Mouse (Mus musculus) heart, postnatal 36 days (tissue): Measurements from ENCODE around the gene Pgm3. TPM values are rescaled to one million over a fixed set of nuclear protein-coding genes. Genes with fewer than 3 reads are reported as not detected.

Experiments used
- DNase-seq, 2 experiments: peaks; one replicate each; pipeline ENCODE4 v3.0.0; 2021 to 2022
- intact Hi-C: fragments of 180-260 bp; cut with DNase I; formaldehyde crosslinking; loops from one replicate; pipeline ENCODE4 v1.15.1; 2025
- total RNA-seq, 2 experiments: library from RNA; stranded (reverse); gene quantifications; 2 replicates each; pipeline ENCODE4 v1.2.3; 2021

The Pgm3 gene
- total RNA-seq, 2 experiments from 2014 or later, result 7.2 to 7.8 TPM

DNA sequence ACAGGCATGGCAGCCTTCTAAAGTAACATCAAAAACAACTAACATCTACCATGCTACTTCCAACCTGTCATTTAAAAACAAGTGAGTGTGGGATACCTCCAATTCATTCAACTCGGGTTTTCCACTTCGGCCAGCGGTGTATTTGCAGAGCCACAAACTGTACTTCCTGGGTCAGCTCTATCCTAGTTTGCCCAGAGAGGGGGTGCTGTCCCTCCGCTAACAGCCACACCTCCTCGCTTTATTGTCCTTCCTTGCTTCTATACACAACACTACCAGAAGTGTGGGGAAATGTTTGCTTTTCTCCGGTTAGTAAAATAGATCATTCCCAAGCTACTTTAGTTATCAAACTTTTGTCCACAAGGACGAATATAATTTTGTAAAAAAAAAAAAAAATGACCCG is 696 bp downstream of the Pgm3 start:
- DNase-seq, result no peak
- intact Hi-C loops, result loop anchor here (5.0 to 10.0 kb wide), 3 partner anchors 454 to 816 kb away; partner anchors contain the start of gene Cyb5r4

DNA sequence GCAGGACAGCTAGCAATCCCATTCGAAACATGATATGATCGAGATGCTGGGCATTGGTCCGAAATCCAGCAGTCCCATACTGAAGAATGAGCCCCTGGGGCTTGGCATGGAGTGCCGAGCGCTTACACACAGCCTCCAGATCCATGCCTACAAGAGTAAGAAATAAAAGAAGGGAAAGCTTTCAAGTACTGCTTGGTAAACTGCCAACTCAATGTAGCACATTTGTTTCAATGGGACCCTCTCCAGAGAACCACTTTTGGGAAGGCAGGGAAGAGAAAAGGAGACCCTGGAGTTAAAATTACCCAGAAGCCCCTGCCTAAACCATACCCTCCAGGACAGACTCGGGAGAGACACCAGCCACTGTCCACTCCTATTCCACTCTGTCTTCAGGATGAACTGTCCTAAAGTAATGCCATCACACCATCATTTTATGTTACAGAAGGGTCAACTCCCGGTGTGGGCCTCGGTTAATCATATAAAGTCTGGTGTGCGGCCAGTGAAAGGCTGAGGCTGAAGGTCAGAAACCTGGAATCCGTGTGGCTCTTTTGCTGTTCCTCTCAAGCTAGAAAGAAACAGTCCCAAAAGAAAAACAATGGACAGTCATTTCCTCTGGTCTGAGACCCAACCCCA is 1.3 kb downstream of the Pgm3 start:
- intact Hi-C loops, result loop anchor here (5.0 to 10.0 kb wide), 3 partner anchors 454 to 816 kb away; partner anchors contain the start of gene Cyb5r4
- no peak for DNase-seq

DNA sequence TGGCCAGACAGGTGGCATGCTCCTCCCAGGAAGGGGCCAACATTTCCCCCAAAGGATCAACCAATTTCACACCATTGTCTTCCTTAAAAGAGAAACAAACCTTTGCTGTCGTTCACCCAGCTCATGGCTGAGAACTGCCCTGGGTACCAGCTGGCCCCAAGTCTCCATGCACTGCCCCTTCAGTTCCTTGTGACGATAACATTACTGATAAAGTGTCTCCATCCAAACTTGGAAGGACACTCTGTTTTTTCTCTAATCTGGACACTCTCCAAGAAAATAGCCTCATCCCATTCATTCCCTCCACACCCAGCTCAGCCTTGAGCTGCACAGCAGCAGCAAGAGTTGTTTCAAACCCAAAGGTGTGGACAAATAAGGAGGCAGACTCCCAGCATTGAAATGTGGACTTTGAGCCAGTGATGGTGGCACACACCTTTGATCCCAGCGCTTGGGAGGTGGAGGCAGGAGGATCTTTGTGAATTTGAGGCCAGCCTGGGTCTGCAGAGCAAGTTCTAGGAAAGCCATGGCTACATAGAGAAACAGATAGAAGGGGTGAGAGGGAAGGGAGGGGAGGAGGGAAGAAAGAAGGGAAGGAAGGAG is 2.2 kb downstream of the Pgm3 start:
- no peak for DNase-seq
- intact Hi-C loops, result no loop called here

DNA sequence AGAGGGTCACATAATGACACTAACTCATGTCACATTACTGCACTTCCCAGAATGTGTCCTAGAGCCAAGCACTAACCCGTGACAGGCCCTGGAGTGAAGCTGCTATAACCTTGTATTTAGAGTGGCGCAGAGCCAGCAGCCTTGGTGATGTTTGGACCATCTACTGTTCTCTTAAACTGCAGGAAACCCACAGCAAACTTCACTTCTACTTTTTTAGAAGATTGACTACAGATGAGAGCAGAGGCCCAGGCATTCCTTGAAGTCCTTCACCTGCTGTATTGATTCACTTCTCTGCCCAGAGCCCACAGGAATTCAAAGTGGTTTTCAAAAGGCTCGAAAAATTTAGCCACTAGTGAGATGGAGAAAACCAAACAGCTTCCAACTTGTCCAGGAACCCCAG is 11.1 kb downstream of the Pgm3 start:
- no peak for DNase-seq
- intact Hi-C loops, result no loop called here

DNA sequence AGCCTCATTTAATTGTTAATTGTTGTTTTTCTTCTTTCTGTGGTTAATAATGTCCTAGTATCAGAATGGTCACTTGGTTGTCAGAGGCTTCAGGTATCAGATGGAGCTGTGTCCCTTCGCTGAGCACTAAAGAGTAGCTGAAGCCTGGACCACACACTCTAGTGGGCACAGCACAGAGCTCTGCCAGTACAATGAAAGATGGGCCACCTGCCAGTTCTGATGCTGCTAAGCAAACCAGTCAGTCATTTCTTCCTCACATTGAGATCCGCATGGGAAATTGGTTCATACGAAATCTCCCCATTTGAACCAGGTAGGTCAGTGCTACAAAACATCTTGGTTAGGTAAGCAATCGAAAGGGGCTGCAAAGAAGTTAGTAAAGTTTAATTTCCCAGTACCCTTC is 17.0 kb downstream of the Pgm3 start:
- DNase-seq, result no peak
- intact Hi-C loops, result no loop called here

DNA sequence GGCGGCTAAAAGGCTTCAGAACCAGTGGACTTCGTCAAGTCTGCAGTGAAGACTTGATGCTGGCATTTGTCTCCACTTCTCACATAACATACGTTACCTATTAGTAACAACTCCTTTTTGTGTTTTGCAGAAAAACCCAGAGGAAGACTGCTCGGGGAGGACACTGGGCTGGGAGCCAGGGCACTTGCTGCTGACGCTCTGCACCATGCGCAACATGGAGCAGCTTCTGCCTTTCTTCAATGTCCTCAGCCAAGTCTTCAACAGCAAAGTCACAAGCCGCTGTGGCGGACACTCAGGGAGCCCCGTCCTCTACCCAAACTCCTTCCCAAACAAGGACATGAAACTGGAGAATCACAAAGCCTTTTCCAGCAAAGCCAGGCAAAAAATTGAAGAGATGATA is 17.8 kb downstream of the Pgm3 start:
- DNase-seq, result no peak
- intact Hi-C loops, result no loop called here

DNA sequence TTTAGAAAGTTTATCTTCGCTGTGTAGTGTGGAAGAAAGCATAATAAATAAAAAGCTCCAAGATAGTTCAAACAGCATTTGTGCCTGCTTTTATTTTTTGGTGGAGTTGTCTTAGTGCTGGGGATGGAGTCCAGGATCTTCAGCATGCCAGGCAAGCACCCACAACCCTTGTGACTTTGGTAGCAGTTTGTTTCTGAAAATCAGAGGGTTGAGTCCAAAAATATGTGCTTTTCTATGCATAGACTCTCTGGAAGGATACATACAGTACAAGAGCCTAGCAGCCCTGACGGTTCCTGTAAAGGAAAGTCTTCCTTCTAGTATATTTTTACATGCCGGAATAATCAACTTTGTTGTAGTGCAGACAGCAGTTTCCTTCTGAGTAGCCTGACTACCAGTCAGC is 20.9 kb downstream of the Pgm3 start:
- DNase-seq, result no peak
- intact Hi-C loops, result no loop called here

DNA sequence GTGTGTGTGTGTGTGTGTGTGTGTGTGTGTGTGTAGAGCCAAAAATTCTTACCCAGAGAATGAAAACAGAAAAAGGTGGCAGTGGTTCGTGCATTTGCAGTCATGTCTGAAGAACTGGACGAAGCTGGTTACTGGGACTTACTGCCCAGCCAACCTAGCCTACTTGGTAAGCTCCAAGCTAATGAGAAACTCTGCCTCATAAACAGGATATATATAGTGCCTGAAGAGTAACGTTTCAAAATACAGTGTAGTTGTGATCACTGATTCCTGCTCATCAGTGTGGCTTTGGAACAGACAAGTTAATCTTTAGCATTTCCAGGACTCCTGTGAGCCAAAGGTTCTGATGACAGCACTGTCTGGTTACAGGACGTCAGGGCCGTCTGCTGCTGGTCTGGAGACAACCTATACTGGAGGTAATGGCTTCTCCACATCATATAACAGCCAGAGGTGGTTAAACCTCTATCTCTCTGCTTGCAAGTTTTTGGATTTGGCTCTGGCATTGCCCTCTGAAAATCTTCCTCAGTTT is 21.9 kb downstream of the Pgm3 start:
- no peak for DNase-seq
- intact Hi-C loops, result no loop called here

DNA sequence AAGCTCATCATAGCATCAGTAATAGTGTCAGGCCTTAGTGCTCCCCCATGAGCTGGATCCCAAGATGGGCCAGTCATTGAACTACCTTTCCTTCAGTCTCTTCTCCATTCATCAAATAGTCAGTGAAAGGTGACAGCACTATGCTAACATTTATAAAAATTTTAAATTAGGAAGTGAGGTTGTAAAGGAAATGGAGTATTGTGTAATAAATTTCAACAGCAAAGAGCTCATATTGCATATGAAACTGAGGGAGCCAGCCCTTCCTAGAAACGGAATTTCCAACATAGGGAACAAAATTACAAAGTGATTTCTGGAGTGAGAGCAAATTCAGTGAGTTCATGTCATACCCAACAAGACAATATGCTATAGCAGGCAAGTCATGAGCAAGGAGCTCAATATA is 27.1 kb downstream of the Pgm3 start:
- intact Hi-C loops, result no loop called here
- DNase-seq, result no peak

DNA sequence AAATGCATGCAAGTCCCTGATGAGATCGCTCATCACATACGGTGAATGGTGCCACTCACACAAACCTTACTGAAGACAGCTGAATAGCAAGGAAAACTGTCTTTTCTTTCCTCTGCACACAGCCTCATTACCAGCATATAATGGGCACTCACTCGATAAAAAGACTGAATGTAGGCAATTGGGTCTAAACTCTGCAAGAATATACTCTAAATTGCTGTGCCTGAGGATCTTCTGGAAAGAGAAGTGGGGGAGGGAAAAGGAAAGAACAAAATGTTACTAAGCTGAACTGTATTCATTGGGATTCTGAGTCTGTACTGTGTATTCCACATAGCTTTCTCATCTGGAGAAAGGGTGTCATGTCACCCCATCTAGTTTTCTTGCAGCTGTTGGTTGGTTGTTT is 28.2 kb downstream of the Pgm3 start:
- intact Hi-C loops, result no loop called here
- DNase-seq, result no peak

DNA sequence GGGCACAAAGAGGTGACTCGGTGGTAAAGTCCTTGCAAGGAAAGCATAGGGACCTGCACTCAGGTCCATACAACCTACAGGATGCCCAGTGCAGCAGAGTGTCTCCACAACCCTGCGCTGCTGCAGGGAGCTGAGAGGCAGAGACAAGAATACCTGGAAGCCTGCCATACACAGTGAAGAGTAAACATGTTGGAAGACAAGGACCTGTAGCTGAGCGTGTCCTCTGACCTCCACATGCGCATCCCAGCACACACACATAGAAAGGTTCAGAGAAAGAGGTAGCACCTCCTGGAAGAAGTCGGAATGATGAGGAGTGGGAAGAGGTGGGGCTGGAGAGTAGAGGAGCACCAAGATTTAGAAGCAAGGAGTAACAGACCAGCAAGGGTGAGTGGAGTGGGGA is 37.6 kb downstream of the Pgm3 start:
- no peak for DNase-seq
- intact Hi-C loops, result no loop called here

DNA sequence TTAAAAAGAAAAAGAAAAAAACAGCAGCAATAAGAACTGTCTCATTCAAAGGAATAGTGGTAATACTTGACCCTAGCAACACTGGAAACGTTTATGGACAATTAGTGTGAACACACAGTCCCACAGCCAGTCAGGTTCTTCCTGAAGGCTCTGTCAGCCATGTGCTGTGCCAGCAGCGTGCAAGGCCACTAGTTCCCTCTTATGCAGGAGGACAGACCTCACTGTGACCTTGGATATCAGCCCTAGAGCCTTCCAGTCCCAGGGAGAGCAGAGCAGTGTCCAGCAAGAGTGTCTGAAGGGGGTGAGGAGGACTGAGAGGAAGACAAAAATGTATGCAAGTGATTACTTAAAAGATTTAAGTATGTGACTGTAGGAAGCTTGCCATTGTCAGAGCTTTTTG is 46.0 kb downstream of the Pgm3 start:
- no peak for DNase-seq
- intact Hi-C loops, result no loop called here

DNA sequence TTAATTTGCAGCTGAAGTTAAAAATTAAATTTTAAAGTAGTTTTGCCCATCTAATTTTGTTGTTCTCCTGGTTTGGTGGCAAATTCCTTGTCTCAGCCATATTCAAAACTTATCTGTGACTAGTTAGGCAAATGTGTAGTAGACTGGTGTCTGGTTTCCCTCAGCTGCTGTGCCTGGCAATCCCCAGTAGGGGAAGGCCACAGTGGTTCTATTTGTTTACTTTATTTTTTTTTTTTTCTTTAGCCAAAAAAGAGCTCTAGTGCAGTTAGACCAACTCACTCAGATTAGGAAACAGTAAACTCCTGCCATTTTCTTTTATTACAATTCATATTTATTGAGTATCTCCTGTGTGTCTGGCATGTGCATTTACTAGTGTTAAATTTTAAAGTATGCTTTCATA is 49.3 kb downstream of the Pgm3 start:
- no peak for DNase-seq
- intact Hi-C loops, result no loop called here

DNA sequence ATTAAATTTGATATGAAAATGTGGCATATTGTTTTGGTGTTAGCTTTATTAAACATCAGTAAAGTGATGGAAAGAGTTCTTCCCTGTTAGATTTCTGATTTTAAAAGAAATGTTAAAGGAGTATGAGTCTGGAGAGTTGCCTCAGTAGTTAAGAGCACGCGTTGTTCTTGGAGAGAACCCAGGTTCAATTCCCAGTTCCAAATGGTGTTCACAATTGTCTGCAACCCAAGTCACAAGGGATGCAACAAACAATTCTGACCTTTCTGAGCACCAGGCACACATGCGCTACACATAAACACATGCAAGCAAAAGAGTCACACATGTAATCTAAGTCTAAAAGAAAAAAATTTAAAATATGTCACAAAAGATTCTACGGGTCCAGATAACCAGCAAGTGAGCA is 56.8 kb downstream of the Pgm3 start:
- peak; percentile 8 to 26 for DNase-seq

DNA sequence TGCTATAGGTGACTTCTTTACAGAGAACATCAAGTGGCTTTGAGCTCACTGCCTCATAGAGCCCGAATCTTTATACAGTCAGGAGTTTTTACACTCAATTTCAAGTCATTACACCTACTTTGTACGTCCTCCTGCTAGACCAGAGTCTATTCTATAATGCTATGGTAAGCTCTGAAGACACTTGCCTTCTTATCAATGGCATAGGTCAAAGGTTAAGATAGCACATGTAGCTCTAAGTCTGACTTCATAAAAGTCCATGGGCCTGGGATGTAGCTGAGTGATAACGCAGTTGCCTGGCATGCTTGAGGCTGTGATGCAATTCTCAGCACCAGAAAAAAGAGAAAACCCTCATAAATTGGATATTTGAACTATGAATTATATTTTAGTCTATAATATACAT is 57.3 kb downstream of the Pgm3 start:
- no peak for DNase-seq
- intact Hi-C loops, result no loop called here

More for the DNA sequence above, 56.8 kb downstream of the Pgm3 start:
- intact Hi-C loops, result no loop called here

DNA sequence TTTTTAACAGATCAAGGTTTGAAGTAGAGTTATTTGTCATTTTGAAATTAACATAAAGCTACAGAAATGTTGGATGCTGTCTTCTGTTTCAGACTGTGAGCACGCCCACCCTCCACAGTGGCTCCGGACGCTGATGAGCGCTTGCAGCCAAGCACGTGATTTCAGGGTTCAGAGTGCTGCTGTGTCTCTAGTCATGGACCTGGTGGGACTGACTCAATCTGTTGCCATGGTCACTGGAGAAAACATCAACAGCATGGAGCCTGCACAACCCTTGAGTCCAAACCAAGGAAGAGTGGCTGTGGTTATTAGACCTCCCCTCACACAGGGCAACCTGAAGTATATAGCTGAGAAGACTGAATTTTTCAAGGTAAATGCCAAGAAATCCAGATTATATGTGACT is 57.9 kb downstream of the Pgm3 start:
- intact Hi-C loops, result no loop called here
- DNase-seq, result no peak

DNA sequence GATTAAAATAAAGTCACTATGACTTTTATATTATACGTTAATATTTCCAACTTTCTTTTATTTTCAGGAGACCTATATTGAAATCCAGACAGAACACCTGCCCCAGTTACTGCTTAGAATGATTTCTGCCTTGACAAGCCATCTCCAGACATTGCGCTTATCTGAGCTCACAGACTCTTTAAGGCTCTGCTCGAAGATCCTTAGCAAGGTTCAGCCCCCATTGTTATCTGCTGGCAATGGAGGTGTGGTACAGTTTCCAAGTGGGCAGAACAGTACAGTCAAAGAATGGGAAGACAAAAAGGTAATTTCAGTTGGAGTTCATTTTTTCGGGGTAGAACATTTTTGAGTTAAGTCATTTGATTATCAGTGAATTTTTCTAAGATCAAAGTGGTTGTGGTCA is 64.2 kb downstream of the Pgm3 start:
- intact Hi-C loops, result no loop called here
- no peak for DNase-seq

Other genes with a start within 250 kb of the Pgm3 start
- gene Ube2cbp, start 106.9 kb downstream of the Pgm3 start, total RNA-seq, result 1 to 10 TPM; 1.5 to 1.9 TPM
- 10 to 100 TPM; 17.7 to 19.2 TPM for gene Dop1a, start 104.7 kb downstream of the Pgm3 start, total RNA-seq
- under 1 TPM; 0.58 to 0.76 TPM for gene Rwdd2a, start 149 bp upstream of the Pgm3 start, total RNA-seq
- gene Me1, start 124.1 kb upstream of the Pgm3 start, total RNA-seq, result 100 to 1,000 TPM; 112 to 114 TPM
- under 1 TPM; 0.27 to 0.42 TPM for gene Prss35, start 171.8 kb upstream of the Pgm3 start, total RNA-seq